Mouse (Mus musculus): ENCODE data around the gene Gm10057. TPM values are rescaled to one million over a fixed set of nuclear protein-coding genes. Genes with fewer than 3 reads are reported as not detected.
"Not testable (repeated sequence)": the region's sequence is repeated elsewhere in the genome, so short reads cannot be mapped to it uniquely, and the experiment has no call there.

Gene Gm10057
- not detected for total RNA-seq (2021)
- long read RNA-seq, result 0 reads

- not testable (repeated sequence) for DNase-seq (ENCODE audit: low spot score in 2 of 2)
These were observed at the start of gene Gm10057 for GRCm38 (mm10) chrX:154054939-154055338. Gm10057 (minus strand) TSS chrX:154055039.

- not testable (repeated sequence) for DNase-seq (ENCODE audit: low spot score in 2 of 2)
These were observed 21.1 kb downstream of the Gm10057 start, which contains the start of gene 4921511M17Rik for GRCm38 (mm10) chrX:154033727-154034126. 4921511M17Rik (minus strand) TSS chrX:154033827.

GRCm38 (mm10) chrX:154012540-154012939, 42.3 kb downstream of the Gm10057 start, which contains the start of gene Samt1:
Samt1 (minus strand) TSS chrX:154012640.
- not testable (repeated sequence) for DNase-seq (ENCODE audit: low spot score in 2 of 2)

Other genes starting within 250 kb of the Gm10057 start
- 10 to 100 TPM in 1 of 2 experiments, 1 to 10 TPM in 1; 9.6 to 10.2 TPM for gene Spin2c, start 222.8 kb downstream of the Gm10057 start, total RNA-seq (2021)
- not detected for gene Samt1, start 42.4 kb downstream of the Gm10057 start, total RNA-seq (2021)
- not detected for gene 4921511M17Rik, start 21.2 kb downstream of the Gm10057 start, total RNA-seq (2021)
- gene Gm15140, start 65.6 kb upstream of the Gm10057 start, total RNA-seq (2021), result not detected